Mouse (Mus musculus): ENCODE results near the gene March8. TPM values are rescaled to one million over a fixed set of nuclear protein-coding genes. Genes with fewer than 3 reads are reported as not detected.
A peak's percentile ranks its signal among the peaks of the same experiment; 100 is the strongest.

The March8 gene
- total RNA-seq, 4 experiments from 2014 or later: 73.0 to 96.4 (median 81.4) TPM

- no peak for DNase-seq
Measured at GRCm38 (mm10) chr6:116411716-116412115, 73.9 kb downstream of the March8 start.

GRCm38 (mm10) chr6:116412546-116413325, 74.9 kb downstream of the March8 start:
- no peak for DNase-seq

- DNase-seq: no peak
Measured at GRCm38 (mm10) chr6:116415126-116415676, 77.4 kb downstream of the March8 start.

- DNase-seq: no peak
Measured at GRCm38 (mm10) chr6:116416000-116416552, 78.3 kb downstream of the March8 start.

- DNase-seq: no peak
Measured at GRCm38 (mm10) chr6:116417518-116418315, 79.9 kb downstream of the March8 start.

GRCm38 (mm10) chr6:116418487-116418886, 80.7 kb downstream of the March8 start:
- no peak for DNase-seq

GRCm38 (mm10) chr6:116419699-116420098, 81.9 kb downstream of the March8 start:
- DNase-seq: no peak

GRCm38 (mm10) chr6:116420271-116420670, 82.4 kb downstream of the March8 start:
- DNase-seq: no peak

GRCm38 (mm10) chr6:116422991-116423390, 85.2 kb downstream of the March8 start:
- no peak for DNase-seq

- DNase-seq: no peak
Measured at GRCm38 (mm10) chr6:116423664-116424063, 85.8 kb downstream of the March8 start.

- no peak for DNase-seq
Measured at GRCm38 (mm10) chr6:116427552-116427951, 89.7 kb downstream of the March8 start.

GRCm38 (mm10) chr6:116428282-116428681, 90.5 kb downstream of the March8 start:
- DNase-seq: no peak

- no peak for DNase-seq
Measured at GRCm38 (mm10) chr6:116438864-116439263, 101.0 kb downstream of the March8 start.

- no peak for DNase-seq
Measured at GRCm38 (mm10) chr6:116439531-116439930, 101.7 kb downstream of the March8 start.

- no peak for DNase-seq
Measured at GRCm38 (mm10) chr6:116440447-116440846, 102.6 kb downstream of the March8 start.

- DNase-seq: no peak
Measured at GRCm38 (mm10) chr6:116440849-116441248, 103.0 kb downstream of the March8 start.

- DNase-seq: peak; percentile 4
Measured at GRCm38 (mm10) chr6:116455781-116456180, 118.0 kb downstream of the March8 start.

- no peak for DNase-seq
Measured at GRCm38 (mm10) chr6:116456482-116456881, 118.7 kb downstream of the March8 start.

GRCm38 (mm10) chr6:116458728-116459127, 120.9 kb downstream of the March8 start:
- no peak for DNase-seq
